ENCODE assay signal across 14 mouse cellular contexts in genomic region chr4:132397120-132397519, GRCm38 (mm10). TPM values are rescaled to one million over a fixed set of nuclear protein-coding genes. Genes with fewer than 3 reads are reported as not detected.
DNase-seq lines count a peak whose midpoint lies in the region; ATAC-seq and TF ChIP-seq lines count a peak whose summit lies in the region.
"Had no signal": no experiment of that assay in that cellular context is flagged by ENCODE, and none has a peak within 500 bp of the region (broad histone marks: within the 10 kb centered on the region; RNA-seq: fewer than 3 reads in every experiment).

No protein-coding gene starts in this region.

- peak; percentile 45 for TF ChIP-seq EP300 in liver, embryonic 14.5 days (IDR thresholded peaks at IDR 0.05; ENCODE audit: low read depth)

- no peak for TF ChIP-seq CTCF in liver, embryonic 14.5 days (IDR thresholded peaks at IDR 0.05; ENCODE audit: low read depth)

- DNase-seq in heart, postnatal 4 days: no peak
- DNase-seq in limb, embryonic 10.5 days (ENCODE audit: low spot score): no peak
- peak in 1 of 3 experiments; percentile 29 for DNase-seq in liver, embryonic 14.5 days (ENCODE audit: low read depth in 3 of 3, low spot score in 3 of 3)
- DNase-seq in cerebellum, postnatal 10 days: no peak
- DNase-seq in cerebellum, adult 11-12 months: no peak
- DNase-seq: B cell, adult 2 months; cerebellum, adult 18-20 months; embryo, embryonic 11 days; kidney, adult 11 months; thymus, postnatal 36 days had no signal

- no peak for ATAC-seq in heart, embryonic 11.5 days (replicated peaks; ENCODE audit: insufficient number of reproducible peaks, low FRiP score, low TSS enrichment)
- ATAC-seq in limb, embryonic 13.5 days (ENCODE audit: low FRiP score, low read depth): no peak
- peak; percentile 49; the same call in 1 of the 2 replicates for ATAC-seq in liver, embryonic 14.5 days (ENCODE audit: insufficient read depth)
- ATAC-seq: activated CD4-positive, CD25-positive, alpha-beta regulatory T cell, adult 4 months had no signal

- no peaks in the 10 kb centered on the region for H3K9me3 ChIP-seq in heart, embryonic 11.5 days (replicated peaks; ENCODE audit: control insufficient read depth, low read length)
- H3K9me3 ChIP-seq in limb, embryonic 13.5 days: no peaks in the 10 kb centered on the region
- H3K9me3 ChIP-seq in limb, embryonic 10.5 days (replicated peaks): no peaks in the 10 kb centered on the region
- no peaks in the 10 kb centered on the region; the same call in 1 of the 2 replicates for H3K9me3 ChIP-seq in liver, embryonic 14.5 days (ENCODE audit: control insufficient read depth, low read length)

- peak overlapping the region; percentile 43 for H3K4me3 ChIP-seq in heart, embryonic 11.5 days (ENCODE audit: low read depth, low read length)
- H3K4me3 ChIP-seq in limb, embryonic 13.5 days: no peak overlapping the region
- H3K4me3 ChIP-seq in limb, embryonic 10.5 days: no peak overlapping the region
- peak overlapping the region; percentile 29; the same call in 1 of the 2 replicates for H3K4me3 ChIP-seq in brown adipose tissue, adult 24 weeks (ENCODE audit: insufficient read depth, low read depth, low read length)
- peak overlapping the region; percentile 30 to 63 for H3K4me3 ChIP-seq in liver, embryonic 14.5 days (ENCODE audit: insufficient read depth in 1 of 2, low read depth in 2 of 2, low read length in 2 of 2)

- no peaks in the 10 kb centered on the region for H3K36me3 ChIP-seq in heart, embryonic 11.5 days (ENCODE audit: control insufficient read depth, insufficient read depth, low read length)
- no peaks in the 10 kb centered on the region for H3K36me3 ChIP-seq in limb, embryonic 13.5 days
- H3K36me3 ChIP-seq in limb, embryonic 10.5 days: peaks cover 10% of the 10 kb centered on the region
- H3K36me3 ChIP-seq in liver, embryonic 14.5 days (replicated peaks; ENCODE audit: control insufficient read depth, insufficient read depth, low read depth): no peaks in the 10 kb centered on the region

- H3K4me2 ChIP-seq in heart, embryonic 11.5 days: peak overlapping the region; percentile 68
- 0 out of 2 replicates have a peak overlapping the region, but pooled peaks have one; percentile 3 for H3K4me2 ChIP-seq in limb, embryonic 13.5 days (replicated peaks)
- H3K4me2 ChIP-seq in liver, embryonic 14.5 days (ENCODE audit: low read depth): peak overlapping the region; percentile 84

- no peak overlapping the region for H3K9ac ChIP-seq in heart, embryonic 11.5 days (ENCODE audit: low read depth, low read length)
- H3K9ac ChIP-seq in limb, embryonic 13.5 days: no peak overlapping the region
- H3K9ac ChIP-seq in liver, embryonic 14.5 days (replicated peaks): peak overlapping the region; percentile 7

- peaks cover 20% of the 10 kb centered on the region for H3K4me1 ChIP-seq in heart, embryonic 11.5 days (ENCODE audit: control insufficient read depth, insufficient read depth, low read length)
- H3K4me1 ChIP-seq in limb, embryonic 13.5 days: peaks cover 19% of the 10 kb centered on the region
- H3K4me1 ChIP-seq in limb, embryonic 10.5 days: peaks cover 7% of the 10 kb centered on the region
- peaks cover 2% of the 10 kb centered on the region; the same call in 1 of the 2 replicates for H3K4me1 ChIP-seq in brown adipose tissue, adult 24 weeks (ENCODE audit: control insufficient read depth, insufficient read depth, insufficient read length, low read length)
- H3K4me1 ChIP-seq in liver, embryonic 14.5 days (replicated peaks; ENCODE audit: control insufficient read depth in 2 of 2, insufficient read depth in 2 of 2, low read length in 1 of 2): peaks cover 5 to 16% of the 10 kb centered on the region in 2 experiments

- H3K27me3 ChIP-seq in heart, embryonic 11.5 days (ENCODE audit: control insufficient read depth, insufficient read depth, low read length): no peaks in the 10 kb centered on the region
- H3K27me3 ChIP-seq in limb, embryonic 13.5 days: no peaks in the 10 kb centered on the region
- H3K27me3 ChIP-seq in limb, embryonic 10.5 days (ENCODE audit: low read depth, poor library complexity, severe bottlenecking): no peaks in the 10 kb centered on the region
- no peaks in the 10 kb centered on the region for H3K27me3 ChIP-seq in liver, embryonic 14.5 days (ENCODE audit: control insufficient read depth, insufficient read depth, low read length)

- 66% methylated on average over 3 of the region's 3 CpGs for WGBS in heart, embryonic 11.5 days (ENCODE audit: insufficient replicate concordance)
- WGBS in limb, embryonic 13.5 days: 86% methylated on average over 3 of the region's 3 CpGs
- WGBS in limb, embryonic 10.5 days: 89% methylated on average over 3 of the region's 3 CpGs
- WGBS in liver, embryonic 14.5 days (ENCODE audit: insufficient replicate concordance): 56% methylated on average over 3 of the region's 3 CpGs

- peak overlapping the region; percentile 82 for H3K27ac ChIP-seq in heart, embryonic 11.5 days (ENCODE audit: low read depth, low read length)
- no peak overlapping the region for H3K27ac ChIP-seq in limb, embryonic 13.5 days
- no peak overlapping the region for H3K27ac ChIP-seq in limb, embryonic 10.5 days
- H3K27ac ChIP-seq in brown adipose tissue, adult 24 weeks (replicated peaks; ENCODE audit: low read depth, low read length): no peak overlapping the region
- peak overlapping the region; percentile 80; the same call in 1 of the 2 replicates for H3K27ac ChIP-seq in liver, embryonic 14.5 days

RNA-seq across cellular contexts. Expression of gene Phactr4, which starts 25.2 kb away (rescaled TPM):
- 24.5 and 29.1 TPM in 2 replicates for polyA plus RNA-seq in heart, embryonic 11.5 days (2014; fragmentation: Nextera tagmentation; extraction: Ambion mirVana)
- 10 to 100 TPM; 30.2 to 37.6 TPM for total RNA-seq in heart, postnatal 4 days (2021)
- 21.9 and 22.0 TPM in 2 replicates for polyA plus RNA-seq in limb, embryonic 13.5 days (2015; fragmentation: Nextera tagmentation; extraction: Ambion mirVana)
- polyA plus RNA-seq in limb, embryonic 10.5 days (2016; fragmentation: Nextera tagmentation; extraction: Ambion mirVana): 22.8 and 27.9 TPM in 2 replicates
- polyA plus RNA-seq in brown adipose tissue, adult 24 weeks (2012; ENCODE audit: insufficient read depth, insufficient read length, missing spikeins): 5.9 and 11.6 TPM in 2 replicates
- polyA plus RNA-seq in liver, embryonic 14.5 days (2012; rRNA removed): 6.2 and 7.4 TPM in 2 replicates
- 10.9 and 14.0 TPM in 2 replicates for polyA plus RNA-seq in liver, embryonic 14.5 days (2014; fragmentation: Nextera tagmentation; extraction: Ambion mirVana)

RNA-seq across cellular contexts. Expression of gene Rcc1, which starts 43.7 kb away (rescaled TPM):
- 28.1 and 28.2 TPM in 2 replicates for polyA plus RNA-seq in heart, embryonic 11.5 days (2014; fragmentation: Nextera tagmentation; extraction: Ambion mirVana)
- 10 to 100 TPM; 25.1 to 25.3 TPM for total RNA-seq in heart, postnatal 4 days (2021)
- polyA plus RNA-seq in limb, embryonic 13.5 days (2015; fragmentation: Nextera tagmentation; extraction: Ambion mirVana): 81.5 and 83.0 TPM in 2 replicates
- 162 and 192 TPM in 2 replicates for polyA plus RNA-seq in limb, embryonic 10.5 days (2016; fragmentation: Nextera tagmentation; extraction: Ambion mirVana)
- polyA plus RNA-seq in brown adipose tissue, adult 24 weeks (2012; ENCODE audit: insufficient read depth, insufficient read length, missing spikeins): 3.4 and 7.6 TPM in 2 replicates
- polyA plus RNA-seq in liver, embryonic 14.5 days (2012; rRNA removed): 21.5 and 22.2 TPM in 2 replicates
- 27.2 and 32.0 TPM in 2 replicates for polyA plus RNA-seq in liver, embryonic 14.5 days (2014; fragmentation: Nextera tagmentation; extraction: Ambion mirVana)

Comparison
In these comparisons a context has a peak if more than half of its experiments do, and no peak if none do; other contexts are left out.
1. H3K27ac ChIP-seq: peak in heart, embryonic 11.5 days (single experiment) and liver, embryonic 14.5 days (single experiment); none in limb, embryonic 13.5 days (single experiment), limb, embryonic 10.5 days (single experiment) and brown adipose tissue, adult 24 weeks (single experiment).
2. H3K4me2 ChIP-seq: peak in every context shown above with its lines; median percentile 84 in liver, embryonic 14.5 days; 68 in heart, embryonic 11.5 days; 3 in limb, embryonic 13.5 days.
3. H3K4me3 ChIP-seq: peak in heart, embryonic 11.5 days (single experiment), brown adipose tissue, adult 24 weeks (single experiment) and liver, embryonic 14.5 days (2 of 2); none in limb, embryonic 13.5 days (single experiment) and limb, embryonic 10.5 days (single experiment).